Mouse (Mus musculus): Measurements from ENCODE around the gene Cers4.

DNA sequence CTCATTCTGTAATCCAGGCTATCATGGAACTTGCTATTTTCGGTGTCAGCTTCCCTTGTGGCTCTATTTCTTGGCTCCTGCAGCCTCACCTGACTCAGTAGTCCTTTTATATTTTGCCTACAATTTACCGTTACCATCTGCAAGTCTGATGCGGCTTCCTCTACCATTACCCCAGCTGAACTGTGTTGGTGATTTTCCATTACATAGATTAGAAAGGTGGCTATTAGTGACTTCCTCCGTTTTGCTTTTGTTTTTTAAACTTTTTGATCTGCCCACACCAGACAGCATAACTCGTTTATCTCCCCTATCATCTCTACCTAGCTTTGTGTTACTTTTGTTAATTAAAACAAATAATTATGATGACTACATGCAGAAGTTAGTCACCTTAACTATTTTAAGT lies 14.7 kb downstream of the Cers4 start:
- no peak for TF ChIP-seq CTCF (IDR thresholded peaks at IDR 0.05; ENCODE audit: low read depth)
- no peak for TF ChIP-seq EP300 (IDR thresholded peaks at IDR 0.05; ENCODE audit: low read depth)

All from heart, postnatal 0 days (tissue).